Mouse (Mus musculus): ENCODE results near the gene Scn4b.

DNA sequence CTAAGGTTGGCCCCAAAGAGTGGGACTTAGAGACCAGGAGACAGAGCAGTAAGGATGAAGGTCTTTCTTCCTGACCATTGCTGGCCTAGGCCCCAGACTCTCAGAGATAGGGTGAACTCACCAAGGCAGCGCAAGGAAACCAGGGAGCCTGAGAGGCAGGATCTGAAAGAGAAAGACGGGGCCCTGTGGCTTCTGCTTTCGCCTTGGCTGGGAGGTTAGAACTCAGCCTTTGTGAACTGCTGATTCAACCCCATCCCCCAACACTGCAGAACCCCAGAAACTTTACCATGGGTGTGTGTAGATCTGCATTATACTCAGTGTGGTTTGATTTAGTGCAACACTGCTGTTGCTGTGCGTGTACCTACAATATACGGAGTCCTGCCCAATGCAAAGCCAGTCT is 41.1 kb downstream of the Scn4b start:
- TF ChIP-seq CTCF (IDR thresholded peaks at IDR 0.05; ENCODE audit: low read depth), result no peak
- no peak for TF ChIP-seq EP300 (optimal IDR thresholded peaks at IDR 0.05)

All from stomach, postnatal 0 days (tissue).